Mouse (Mus musculus): Measurements from ENCODE around the gene Mapk8ip3. TPM values are rescaled to one million over a fixed set of nuclear protein-coding genes. Genes with fewer than 3 reads are reported as not detected.
"Not testable (repeated sequence)": the region's sequence is repeated elsewhere in the genome, so short reads cannot be mapped to it uniquely, and the experiment has no call there.

The Mapk8ip3 gene
- polyA plus RNA-seq, 1 experiment from 2014 or later, result 5.3 TPM

GRCm38 (mm10) chr17:24950671-24951070, 13.9 kb upstream of the Mapk8ip3 start:
- no peak for ATAC-seq
- Histone ChIP-seq H3K9ac (ENCODE audit: low read depth, low read length) (no peak overlapping the region), H3K9me3 (ENCODE audit: control insufficient read depth) (no peaks in the 10 kb centered on the region), H3K4me3 (ENCODE audit: low read depth, low read length) (no peak overlapping the region), H3K36me3 (ENCODE audit: control insufficient read depth, insufficient read depth) (peaks cover 49% of the 10 kb centered on the region), H3K27ac (ENCODE audit: low read depth, low read length) (no peak overlapping the region), H3K4me1 (replicated peaks; ENCODE audit: control insufficient read depth, insufficient read depth, low read length) (0 out of 2 replicates have a peak, but pooled peaks cover 3% of the 10 kb centered on the region), H3K27me3 (replicated peaks; ENCODE audit: control insufficient read depth, insufficient read depth, low read length) (no peaks in the 10 kb centered on the region), H3K4me2 (replicated peaks; ENCODE audit: low read depth) (no peak overlapping the region)
- no peak for TF ChIP-seq CTCF (IDR thresholded peaks at IDR 0.05; ENCODE audit: low read depth)
- 66% methylated on average over 2 of the region's 2 CpGs for WGBS

DNA sequence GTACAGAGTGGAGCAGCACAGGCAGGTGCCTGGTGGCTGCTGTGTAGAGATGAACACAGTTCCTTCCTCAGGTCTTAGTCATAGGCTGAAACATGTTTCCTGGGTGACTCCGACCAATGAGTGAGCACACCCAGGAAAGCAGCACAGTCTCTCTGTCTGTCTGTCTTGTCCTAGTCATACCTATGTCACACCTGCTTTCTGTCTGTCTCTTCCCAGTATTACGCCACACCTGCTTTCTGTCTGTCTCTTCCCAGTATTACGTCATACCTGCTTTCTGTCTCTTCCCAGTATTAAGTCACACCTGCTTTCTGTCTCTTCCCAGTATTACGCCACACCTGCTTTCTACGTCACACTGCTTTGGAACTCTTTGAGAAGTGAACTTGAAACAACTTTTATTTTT, 11.4 kb upstream of the Mapk8ip3 start:
- Histone ChIP-seq H3K27me3 (replicated peaks; ENCODE audit: control insufficient read depth, insufficient read depth, low read length) (no peaks in the 10 kb centered on the region), H3K4me3 (ENCODE audit: low read depth, low read length) (no peak overlapping the region), H3K36me3 (ENCODE audit: control insufficient read depth, insufficient read depth) (peaks cover 65% of the 10 kb centered on the region), H3K27ac (ENCODE audit: low read depth, low read length) (0 out of 2 replicates have a peak overlapping the region, but pooled peaks have one; percentile 15), H3K9me3 (ENCODE audit: control insufficient read depth) (no peaks in the 10 kb centered on the region), H3K4me2 (replicated peaks; ENCODE audit: low read depth) (no peak overlapping the region), H3K4me1 (replicated peaks; ENCODE audit: control insufficient read depth, insufficient read depth, low read length) (0 out of 2 replicates have a peak, but pooled peaks cover under 1% of the 10 kb centered on the region), H3K9ac (ENCODE audit: low read depth, low read length) (no peak overlapping the region)
- 68% methylated on average over 5 of the region's 5 CpGs for WGBS
- no peak for TF ChIP-seq CTCF (IDR thresholded peaks at IDR 0.05; ENCODE audit: low read depth)
- peak; percentile 59 for ATAC-seq

- H3K4me2 ChIP-seq (replicated peaks; ENCODE audit: low read depth); ATAC-seq; H3K27me3 ChIP-seq (replicated peaks; ENCODE audit: control insufficient read depth, insufficient read depth, low read length); H3K9me3 ChIP-seq (ENCODE audit: control insufficient read depth); H3K27ac ChIP-seq (ENCODE audit: low read depth, low read length); H3K9ac ChIP-seq (ENCODE audit: low read depth, low read length); H3K4me1 ChIP-seq (replicated peaks; ENCODE audit: control insufficient read depth, insufficient read depth, low read length); H3K4me3 ChIP-seq (ENCODE audit: low read depth, low read length): not testable (repeated sequence)
- WGBS, result 93% methylated on average over 1 of the region's 1 CpGs
- peaks cover 52% of the 10 kb centered on the region for H3K36me3 ChIP-seq (ENCODE audit: control insufficient read depth, insufficient read depth)
Measured at GRCm38 (mm10) chr17:24943589-24943988, 6.8 kb upstream of the Mapk8ip3 start.

DNA sequence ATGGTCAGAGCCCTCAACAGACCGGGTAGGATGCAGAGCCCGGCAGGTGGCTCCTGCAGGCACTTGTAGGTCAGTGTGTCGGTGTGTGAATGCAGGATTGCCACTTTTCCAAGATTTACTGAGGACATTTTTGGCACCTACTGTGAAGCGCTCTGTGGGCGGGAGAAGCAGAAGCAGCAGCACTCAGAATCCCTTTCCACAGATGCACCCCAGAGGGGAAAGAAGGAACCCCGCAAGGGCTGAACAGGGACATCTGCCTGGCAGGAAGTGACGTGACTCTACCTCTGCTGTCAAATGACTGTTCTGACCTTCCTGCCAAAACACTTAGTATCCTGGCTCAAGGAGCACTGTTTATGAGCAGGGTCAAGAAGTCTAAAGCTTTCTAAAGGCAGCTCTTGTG, 6.3 kb upstream of the Mapk8ip3 start:
- Histone ChIP-seq H3K9me3 (ENCODE audit: control insufficient read depth) (no peaks in the 10 kb centered on the region), H3K4me1 (replicated peaks; ENCODE audit: control insufficient read depth, insufficient read depth, low read length) (no peaks in the 10 kb centered on the region), H3K4me2 (replicated peaks; ENCODE audit: low read depth) (no peak overlapping the region), H3K4me3 (ENCODE audit: low read depth, low read length) (no peak overlapping the region), H3K9ac (ENCODE audit: low read depth, low read length) (no peak overlapping the region), H3K27ac (ENCODE audit: low read depth, low read length) (no peak overlapping the region), H3K36me3 (ENCODE audit: control insufficient read depth, insufficient read depth) (peaks cover 47% of the 10 kb centered on the region), H3K27me3 (replicated peaks; ENCODE audit: control insufficient read depth, insufficient read depth, low read length) (no peaks in the 10 kb centered on the region)
- ATAC-seq, result no peak
- TF ChIP-seq CTCF (IDR thresholded peaks at IDR 0.05; ENCODE audit: low read depth), result no peak
- 91% methylated on average over 7 of the region's 7 CpGs for WGBS

DNA sequence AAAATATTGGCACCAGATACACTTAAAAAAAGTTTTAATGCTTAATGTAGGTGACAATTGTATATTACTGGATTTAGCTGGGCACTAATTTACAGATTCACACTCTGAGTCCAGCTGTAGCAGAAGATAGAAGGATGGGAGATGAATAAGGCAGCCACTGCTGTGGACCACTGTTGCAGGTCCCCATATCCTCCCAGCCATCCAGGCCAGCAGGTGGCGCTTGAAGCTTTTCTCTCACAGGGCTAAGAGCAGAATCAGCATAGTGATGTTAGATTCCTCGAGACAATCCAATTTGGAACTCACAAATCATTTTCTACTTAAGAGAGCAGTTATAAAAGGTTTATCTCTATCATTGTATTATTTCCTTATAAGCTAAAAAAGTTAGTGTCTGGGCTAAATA, 5.7 kb upstream of the Mapk8ip3 start:
- not testable (repeated sequence) for H3K27me3 ChIP-seq (replicated peaks; ENCODE audit: control insufficient read depth, insufficient read depth, low read length); H3K4me3 ChIP-seq (ENCODE audit: low read depth, low read length); H3K27ac ChIP-seq (ENCODE audit: low read depth, low read length); H3K4me2 ChIP-seq (replicated peaks; ENCODE audit: low read depth); H3K4me1 ChIP-seq (replicated peaks; ENCODE audit: control insufficient read depth, insufficient read depth, low read length); H3K9ac ChIP-seq (ENCODE audit: low read depth, low read length); H3K9me3 ChIP-seq (ENCODE audit: control insufficient read depth)
- H3K36me3 ChIP-seq (ENCODE audit: control insufficient read depth, insufficient read depth), result peaks cover 42% of the 10 kb centered on the region
- peak; percentile 78 for TF ChIP-seq CTCF (IDR thresholded peaks at IDR 0.05; ENCODE audit: low read depth)
- peak; percentile 58; the same call in 1 of the 2 replicates for ATAC-seq
- WGBS, result 8% methylated on average over 2 of the region's 2 CpGs

DNA sequence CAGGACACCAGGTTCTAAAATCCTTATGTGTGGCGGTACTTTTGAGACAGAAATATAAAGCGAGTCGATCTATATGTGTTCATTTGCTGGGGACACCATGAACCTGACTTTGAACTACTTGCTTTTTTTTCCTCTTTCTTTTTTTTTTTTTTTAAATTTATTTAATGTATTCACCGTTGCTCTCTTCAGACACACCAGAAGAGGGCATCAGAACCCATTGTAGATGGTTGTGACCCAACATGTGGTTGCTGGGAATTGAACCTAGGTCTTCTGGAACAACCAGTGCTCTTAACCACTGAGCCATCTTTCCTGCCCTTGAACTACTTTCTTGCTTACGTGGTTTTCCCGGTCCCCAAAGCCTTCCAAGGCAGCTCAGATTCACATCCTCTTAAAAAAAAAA, 489 bp upstream of the Mapk8ip3 start:
- peak overlapping the region; percentile 88 for H3K4me2 ChIP-seq (replicated peaks; ENCODE audit: low read depth)
- WGBS, result 48% methylated on average over 6 of the region's 6 CpGs
- ATAC-seq, result no peak

GRCm38 (mm10) chr17:24935666-24936065, 1.1 kb downstream of the Mapk8ip3 start:
- no peak for ATAC-seq
- no peak overlapping the region for H3K27ac ChIP-seq (ENCODE audit: low read depth, low read length)
- H3K9me3 ChIP-seq (ENCODE audit: control insufficient read depth), result no peaks in the 10 kb centered on the region
- TF ChIP-seq CTCF (IDR thresholded peaks at IDR 0.05; ENCODE audit: low read depth), result no peak
- H3K4me1 ChIP-seq (replicated peaks; ENCODE audit: control insufficient read depth, insufficient read depth, low read length), result no peaks in the 10 kb centered on the region; the same call in 1 of the 2 replicates
- H3K9ac ChIP-seq (ENCODE audit: low read depth, low read length), result peak overlapping the region; percentile 67; the same call in 1 of the 2 replicates
- H3K27me3 ChIP-seq (replicated peaks; ENCODE audit: control insufficient read depth, insufficient read depth, low read length), result no peaks in the 10 kb centered on the region
- H3K36me3 ChIP-seq (ENCODE audit: control insufficient read depth, insufficient read depth), result no peaks in the 10 kb centered on the region
- peak overlapping the region; percentile 71 for H3K4me3 ChIP-seq (ENCODE audit: low read depth, low read length)
- H3K4me2 ChIP-seq (replicated peaks; ENCODE audit: low read depth), result peak overlapping the region; percentile 88

More for the DNA sequence above, 489 bp upstream of the Mapk8ip3 start:
- Histone ChIP-seq H3K4me1 (replicated peaks; ENCODE audit: control insufficient read depth, insufficient read depth, low read length) (no peaks in the 10 kb centered on the region; the same call in 1 of the 2 replicates), H3K36me3 (ENCODE audit: control insufficient read depth, insufficient read depth) (no peaks in the 10 kb centered on the region), H3K9ac (ENCODE audit: low read depth, low read length) (peak overlapping the region; percentile 67; the same call in 1 of the 2 replicates), H3K27me3 (replicated peaks; ENCODE audit: control insufficient read depth, insufficient read depth, low read length) (no peaks in the 10 kb centered on the region), H3K4me3 (ENCODE audit: low read depth, low read length) (peak overlapping the region; percentile 71), H3K9me3 (ENCODE audit: control insufficient read depth) (no peaks in the 10 kb centered on the region), H3K27ac (ENCODE audit: low read depth, low read length) (peak overlapping the region; percentile 66; the same call in 1 of the 2 replicates)
- TF ChIP-seq CTCF (IDR thresholded peaks at IDR 0.05; ENCODE audit: low read depth), result peak; percentile 31; the same call in 1 of the 2 replicates
